Mouse (Mus musculus) heart, embryonic 13.5 days (tissue): ENCODE data around the gene Kncn. TPM values are rescaled to one million over a fixed set of nuclear protein-coding genes. Genes with fewer than 3 reads are reported as not detected.

Source experiments
- ATAC-seq: fragments of 200-750 bp; cut with Nextera tagmentation; 2 replicates; pipeline ENCODE4 v1.8.0; 2017; ENCODE audit warnings: moderate TSS enrichment; ENCODE audit not compliant: insufficient number of reproducible peaks, low FRiP score, low TSS enrichment; ENCODE audit errors: extremely low read depth
- H3K27ac ChIP-seq: fragments of 300-500 bp; sonication (generic); replicated peaks from 2 replicates; pipeline ENCODE4 v1.5.1; 2015; ENCODE audit warnings: moderate library complexity, mild to moderate bottlenecking, inconsistent platforms
- H3K27me3 ChIP-seq: fragments of 300-500 bp; sonication (generic); replicated peaks from 2 replicates; pipeline ENCODE4 v1.6.1; 2015; ENCODE audit warnings: mild to moderate bottlenecking, inconsistent platforms
- H3K36me3 ChIP-seq: fragments of 300-500 bp; sonication (generic); 2 replicates; pipeline ENCODE4 v1.6.1; 2015; ENCODE audit warnings: mild to moderate bottlenecking, inconsistent platforms
- H3K4me1 ChIP-seq: fragments of 300-500 bp; sonication (generic); 2 replicates; pipeline ENCODE4 v1.6.1; 2015; ENCODE audit warnings: inconsistent platforms
- H3K4me2 ChIP-seq: fragments of 300-500 bp; sonication (generic); 2 replicates; pipeline ENCODE4 v1.6.1; 2015; ENCODE audit warnings: inconsistent platforms, mild to moderate bottlenecking, moderate library complexity
- H3K4me3 ChIP-seq: fragments of 300-500 bp; sonication (generic); 2 replicates; pipeline ENCODE4 v1.5.1; 2015; ENCODE audit warnings: moderate library complexity, mild to moderate bottlenecking, inconsistent platforms
- H3K9ac ChIP-seq: fragments of 300-500 bp; sonication (generic); 2 replicates; pipeline ENCODE4 v1.6.1; 2015; ENCODE audit warnings: inconsistent platforms, mild to moderate bottlenecking, moderate library complexity
- H3K9me3 ChIP-seq: fragments of 300-500 bp; sonication (generic); 2 replicates; pipeline ENCODE4 v1.6.1; 2016; ENCODE audit warnings: inconsistent platforms
- WGBS: fragments of 180-500 bp; shearing (Covaris S2); methylation state at CpG from one replicate; pipeline ENCODE4 v1.1.7; 2015; ENCODE audit warnings: mixed read lengths; 5-methylcytosine and 5-hydroxymethylcytosine counted together
- polyA plus RNA-seq: library from polyadenylated mRNA; unstranded; fragments of >200 nt; fragmentation: Nextera tagmentation; extraction: Ambion mirVana; gene quantifications from 2 replicates; pipeline ENCODE4 v1.2.1, GENCODE M21; 2015

Gene Kncn
- polyA plus RNA-seq, 1 experiment from 2014 or later, result not detected

DNA sequence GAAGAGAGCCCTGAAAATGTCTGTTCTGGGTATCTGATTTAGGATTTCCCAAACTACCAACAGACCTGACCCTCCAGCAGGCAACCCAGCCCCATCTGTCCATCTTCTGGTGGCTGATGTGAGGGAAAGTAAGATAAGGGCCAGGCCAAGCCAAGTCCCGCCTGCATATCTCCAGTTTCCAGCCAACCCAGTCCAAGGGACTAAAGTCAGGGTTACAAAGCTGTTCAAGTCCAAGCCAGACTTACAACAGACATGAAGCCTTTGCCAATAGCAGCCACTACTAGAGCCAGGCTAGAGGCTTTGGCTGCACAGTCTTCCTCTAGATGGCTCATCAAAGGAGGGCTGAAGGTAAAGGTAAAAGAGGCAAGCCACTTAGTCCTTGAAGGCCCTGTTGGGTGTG lies 23.8 kb downstream of the Kncn start:
- 0 out of 2 replicates have a peak overlapping the region, but pooled peaks have one; percentile 45 for H3K27ac ChIP-seq
- ATAC-seq, result no peak
- 29% methylated on average over 1 of the region's 1 CpGs for WGBS

DNA sequence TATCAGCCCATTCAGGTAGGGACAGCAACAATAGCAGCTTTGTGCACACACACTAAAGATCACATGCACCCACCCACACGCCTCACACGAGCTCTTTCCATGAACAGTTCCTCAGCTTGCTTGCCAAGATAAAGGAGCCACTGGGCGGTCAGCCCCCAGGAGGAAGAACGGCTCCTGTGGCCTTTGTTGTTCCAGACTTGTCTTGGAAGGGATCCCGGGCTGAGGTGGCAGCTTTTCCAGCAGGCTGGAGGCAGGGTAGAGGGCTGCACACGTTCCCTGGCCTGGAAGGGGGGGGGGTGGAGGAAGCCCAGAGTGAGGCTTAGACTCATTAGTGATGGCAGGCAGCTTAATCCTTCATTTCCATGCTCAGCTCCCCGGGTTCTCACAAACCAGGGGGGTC lies 24.4 kb downstream of the Kncn start:
- Histone ChIP-seq H3K36me3 (no peaks in the 10 kb centered on the region), H3K4me2 (no peak overlapping the region), H3K27me3 (peaks cover 93% of the 10 kb centered on the region), H3K9me3 (no peaks in the 10 kb centered on the region), H3K27ac (0 out of 2 replicates have a peak overlapping the region, but pooled peaks have one; percentile 45), H3K9ac (no peak overlapping the region), H3K4me1 (peaks cover 10% of the 10 kb centered on the region), H3K4me3 (no peak overlapping the region)
- ATAC-seq, result no peak
- WGBS, result 13% methylated on average over 7 of the region's 7 CpGs

More for the DNA sequence above, 23.8 kb downstream of the Kncn start:
- Histone ChIP-seq H3K27me3 (peaks cover 93% of the 10 kb centered on the region), H3K9me3 (no peaks in the 10 kb centered on the region), H3K4me1 (peaks cover 10% of the 10 kb centered on the region), H3K4me2 (no peak overlapping the region), H3K4me3 (no peak overlapping the region), H3K36me3 (no peaks in the 10 kb centered on the region), H3K9ac (no peak overlapping the region)

DNA sequence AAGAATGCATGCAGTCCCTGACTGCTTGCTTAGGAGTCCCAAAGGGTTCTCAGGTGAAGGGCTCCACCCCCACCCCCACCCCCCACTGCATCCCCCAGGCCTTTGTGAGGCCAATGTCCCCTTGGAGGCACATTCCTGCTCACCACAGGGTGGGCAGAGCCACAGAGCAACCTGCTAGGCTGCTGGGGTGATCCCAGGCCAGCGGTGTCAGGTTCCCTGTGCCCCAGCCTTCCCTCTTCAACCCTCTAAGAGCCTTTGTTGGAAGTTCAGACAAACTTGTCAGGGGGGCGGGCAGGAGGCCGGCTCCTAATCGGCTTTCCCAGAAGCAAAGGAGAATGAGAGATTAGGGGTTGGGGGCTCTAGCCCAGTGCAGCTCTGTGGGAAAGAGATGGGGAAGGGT lies 27.4 kb downstream of the Kncn start:
- no peaks in the 10 kb centered on the region for H3K36me3 ChIP-seq
- peaks cover 83% of the 10 kb centered on the region for H3K27me3 ChIP-seq
- H3K27ac ChIP-seq, result no peak overlapping the region
- H3K4me2 ChIP-seq, result no peak overlapping the region
- H3K9ac ChIP-seq, result no peak overlapping the region
- no peak for ATAC-seq
- H3K4me1 ChIP-seq, result peaks cover 10% of the 10 kb centered on the region
- 15% methylated on average over 4 of the region's 4 CpGs for WGBS
- no peak overlapping the region for H3K4me3 ChIP-seq
- no peaks in the 10 kb centered on the region for H3K9me3 ChIP-seq

DNA sequence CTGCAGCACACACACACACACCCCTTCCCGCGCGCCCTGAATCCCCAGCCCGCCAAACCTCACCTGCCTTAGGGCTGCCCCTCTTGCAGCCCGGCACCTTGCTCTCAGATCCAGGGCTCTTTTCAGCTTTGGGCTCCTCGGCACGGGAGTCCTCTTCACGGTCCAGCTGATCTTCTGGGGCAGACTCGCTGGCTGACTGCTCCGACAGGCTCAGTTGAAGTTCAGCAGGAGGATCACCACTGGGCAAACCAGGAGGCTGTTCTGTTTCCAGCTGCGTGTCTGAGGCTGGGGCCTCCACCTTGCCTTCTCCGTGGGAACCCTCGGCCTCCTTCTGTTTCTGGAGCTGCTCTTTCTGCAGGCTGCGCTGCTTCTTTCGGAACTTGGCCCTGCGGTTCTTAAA lies 35.7 kb downstream of the Kncn start:
- Histone ChIP-seq H3K4me3 (no peak overlapping the region), H3K4me2 (no peak overlapping the region), H3K9me3 (no peaks in the 10 kb centered on the region), H3K36me3 (no peaks in the 10 kb centered on the region), H3K27ac (no peak overlapping the region), H3K9ac (no peak overlapping the region), H3K4me1 (no peaks in the 10 kb centered on the region), H3K27me3 (peaks cover 98% of the 10 kb centered on the region)
- 70% methylated on average over 16 of the region's 16 CpGs for WGBS
- no peak for ATAC-seq

DNA sequence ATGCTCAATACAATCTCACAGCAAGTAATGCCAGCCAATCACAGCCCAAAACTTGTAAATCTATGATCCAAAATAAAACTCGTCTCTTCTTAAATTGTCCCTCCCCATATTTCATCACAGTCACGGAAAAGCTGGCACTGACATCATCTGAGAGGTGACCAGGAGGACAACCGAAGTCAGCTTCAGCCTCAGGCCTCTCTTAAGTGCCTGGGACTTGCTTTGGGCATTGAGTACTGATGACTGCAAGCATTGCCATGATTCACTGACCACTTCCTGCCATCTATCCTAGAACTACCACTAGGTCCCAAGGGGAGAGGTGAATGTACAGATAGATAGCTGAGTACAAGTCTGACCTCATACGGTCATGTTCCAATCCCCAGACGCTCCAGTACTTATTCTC lies 38.5 kb downstream of the Kncn start:
- WGBS, result 67% methylated on average over 5 of the region's 5 CpGs
- H3K27me3 ChIP-seq, result peaks cover 94% of the 10 kb centered on the region

DNA sequence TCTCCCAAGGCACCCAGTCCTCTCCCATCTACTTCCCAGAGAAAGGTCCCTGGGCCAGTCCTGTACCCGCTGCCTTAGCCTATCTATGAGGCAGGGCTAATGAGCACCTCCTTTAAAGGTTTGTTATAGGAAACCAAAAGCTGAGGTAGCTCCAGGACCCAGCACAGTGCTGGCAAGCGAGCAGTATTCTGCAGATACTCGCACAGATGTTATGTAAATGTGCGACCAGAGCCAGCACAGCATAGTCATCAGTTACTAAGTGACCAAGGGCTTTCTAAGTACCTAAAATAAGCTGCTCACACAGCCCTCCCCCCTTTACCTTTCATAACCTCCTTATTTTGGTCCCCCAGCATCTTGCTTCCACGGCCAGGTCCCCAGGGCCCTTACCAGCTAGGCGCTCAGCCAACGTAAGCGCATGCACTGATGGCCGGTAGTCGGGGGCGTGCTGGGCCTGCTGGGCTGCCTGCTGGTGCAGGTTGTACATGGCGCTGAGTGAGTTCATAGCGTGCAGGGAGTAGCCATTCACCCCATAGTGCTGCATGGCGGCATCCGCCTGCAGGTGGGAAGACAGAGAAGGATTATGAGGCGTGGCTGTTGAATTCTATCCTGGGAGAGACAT lies 39.2 kb downstream of the Kncn start:
- 62% methylated on average over 16 of the region's 16 CpGs for WGBS
- H3K27ac ChIP-seq, result no peak overlapping the region
- no peaks in the 10 kb centered on the region for H3K36me3 ChIP-seq
- no peaks in the 10 kb centered on the region for H3K9me3 ChIP-seq
- H3K4me2 ChIP-seq, result no peak overlapping the region
- no peak overlapping the region for H3K4me3 ChIP-seq
- no peak for ATAC-seq
- no peaks in the 10 kb centered on the region for H3K4me1 ChIP-seq
- H3K9ac ChIP-seq, result no peak overlapping the region
- H3K27me3 ChIP-seq, result peaks cover 94% of the 10 kb centered on the region

More for the DNA sequence above, 38.5 kb downstream of the Kncn start:
- no peak for ATAC-seq
- H3K4me2 ChIP-seq, result no peak overlapping the region
- no peak overlapping the region for H3K27ac ChIP-seq
- no peaks in the 10 kb centered on the region for H3K36me3 ChIP-seq
- no peak overlapping the region for H3K9ac ChIP-seq
- no peak overlapping the region for H3K4me3 ChIP-seq
- no peaks in the 10 kb centered on the region for H3K9me3 ChIP-seq
- no peaks in the 10 kb centered on the region for H3K4me1 ChIP-seq

DNA sequence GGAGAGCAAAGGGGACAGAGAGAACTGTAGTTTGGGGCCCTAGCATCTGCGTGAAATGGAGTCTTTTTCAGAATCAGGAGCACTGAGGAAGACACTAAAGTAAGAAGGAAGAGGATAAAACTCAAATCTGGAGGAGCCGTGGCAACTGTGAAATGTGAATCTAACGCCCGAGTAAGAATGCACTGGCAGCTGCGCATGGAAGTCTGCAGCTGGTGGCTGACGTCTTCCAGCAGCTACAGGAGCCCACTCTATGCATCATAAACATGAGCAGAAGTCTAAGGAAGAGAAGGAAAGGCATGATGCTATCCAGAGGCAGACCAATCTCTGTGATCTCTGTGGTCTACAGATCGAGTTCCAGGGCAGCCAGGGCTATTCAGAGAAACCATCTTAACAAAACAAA lies 43.4 kb downstream of the Kncn start:
- Histone ChIP-seq H3K9ac (no peak overlapping the region), H3K4me1 (no peaks in the 10 kb centered on the region), H3K4me2 (no peak overlapping the region), H3K9me3 (no peaks in the 10 kb centered on the region), H3K36me3 (no peaks in the 10 kb centered on the region), H3K4me3 (no peak overlapping the region), H3K27me3 (peaks cover 94% of the 10 kb centered on the region), H3K27ac (no peak overlapping the region)
- WGBS, result 46% methylated on average over 7 of the region's 7 CpGs
- no peak for ATAC-seq

DNA sequence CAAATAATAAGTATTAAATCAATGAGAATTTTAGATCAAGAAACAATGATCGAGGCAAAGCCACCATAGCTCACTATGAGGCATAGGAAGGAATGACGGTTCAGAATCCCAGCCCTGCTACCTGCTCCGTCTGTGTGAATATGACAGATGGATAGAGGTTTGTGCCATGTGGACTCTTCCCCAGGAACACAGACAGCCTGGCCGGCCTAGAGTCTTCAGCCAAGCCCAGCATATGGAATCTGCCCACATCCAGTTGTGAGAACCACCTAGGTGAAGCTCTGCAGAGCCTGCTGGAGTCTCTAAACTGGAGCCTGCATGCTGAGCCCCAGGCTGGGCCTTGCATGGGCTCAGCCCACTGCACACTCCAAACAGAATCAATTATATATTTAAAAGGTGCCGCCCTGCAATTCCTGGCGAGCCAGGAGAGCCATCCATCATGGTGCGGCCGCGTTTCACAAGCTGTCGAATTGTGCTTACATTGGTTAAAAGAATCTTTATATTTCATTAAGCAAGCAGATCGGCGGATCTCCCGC lies 47.4 kb downstream of the Kncn start:
- 46% methylated on average over 13 of the region's 13 CpGs for WGBS
- Histone ChIP-seq H3K4me3 (no peak overlapping the region), H3K4me1 (peaks cover 10% of the 10 kb centered on the region), H3K9me3 (no peaks in the 10 kb centered on the region), H3K36me3 (no peaks in the 10 kb centered on the region), H3K9ac (no peak overlapping the region), H3K27ac (no peak overlapping the region), H3K4me2 (no peak overlapping the region), H3K27me3 (peaks cover 100% of the 10 kb centered on the region)
- no peak for ATAC-seq

DNA sequence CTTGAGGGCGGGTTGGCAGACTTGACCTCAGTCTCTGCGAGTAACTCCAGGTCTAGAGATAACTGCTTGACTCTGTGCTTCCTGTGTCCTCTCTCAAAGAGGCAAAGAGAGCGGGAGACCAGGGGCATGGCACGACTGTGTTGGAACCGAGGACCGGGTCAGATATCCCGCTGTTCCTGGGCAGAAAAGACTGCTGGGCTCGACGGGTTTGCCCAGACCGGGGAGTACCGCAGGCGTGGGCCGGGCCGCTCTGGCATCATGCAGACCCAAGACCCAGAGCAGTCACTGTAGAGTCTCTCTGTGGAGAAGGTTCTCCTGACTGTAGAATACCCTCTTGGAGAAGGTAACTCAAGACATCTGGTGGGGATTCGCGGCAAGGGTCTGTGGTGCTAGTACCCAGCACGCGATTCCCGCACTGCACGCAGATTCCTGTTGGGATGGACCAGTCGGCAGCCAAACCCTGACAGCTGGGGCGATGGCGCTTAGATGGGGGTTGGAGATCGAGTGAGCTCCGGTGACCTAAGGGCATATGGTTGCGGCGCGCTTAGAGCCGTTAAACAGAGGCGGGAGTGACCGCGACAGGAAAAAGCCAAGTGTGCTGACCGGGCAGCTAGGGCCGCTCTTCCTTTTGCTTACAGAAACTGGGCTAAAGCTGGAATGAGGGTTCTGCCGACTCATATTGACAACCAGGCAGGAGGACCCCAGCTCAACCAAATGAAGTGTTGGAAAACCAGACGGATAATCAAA lies 51.8 kb downstream of the Kncn start:
- H3K36me3 ChIP-seq, result no peaks in the 10 kb centered on the region
- H3K9ac ChIP-seq, result no peak overlapping the region
- peak overlapping the region; percentile 28 for H3K4me3 ChIP-seq
- peaks cover 100% of the 10 kb centered on the region for H3K27me3 ChIP-seq
- H3K9me3 ChIP-seq, result no peaks in the 10 kb centered on the region
- WGBS, result under 1% methylated on average over 36 of the region's 36 CpGs
- no peak overlapping the region for H3K27ac ChIP-seq
- H3K4me1 ChIP-seq, result peaks cover 29% of the 10 kb centered on the region
- ATAC-seq, result no peak
- peak overlapping the region; percentile 48 for H3K4me2 ChIP-seq

DNA sequence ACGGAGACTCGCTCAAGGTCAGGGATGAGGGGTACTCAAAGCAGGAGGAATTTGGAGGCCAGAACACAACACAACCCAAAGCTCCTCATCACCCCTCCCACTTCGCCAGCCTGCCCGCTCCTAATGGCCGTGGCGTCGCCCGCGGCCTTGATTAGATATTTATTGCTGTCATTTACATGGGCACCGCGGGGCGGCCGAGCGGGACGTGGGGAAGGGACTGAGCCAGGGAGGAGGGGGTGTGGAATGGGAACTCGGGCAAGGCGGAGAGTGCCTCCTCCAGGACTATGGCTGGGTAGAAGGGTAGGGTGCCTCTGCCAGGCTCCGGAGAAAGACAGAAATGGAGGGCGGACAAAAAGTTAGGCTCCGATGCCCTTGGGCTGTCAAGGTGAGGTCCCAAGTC lies 52.4 kb downstream of the Kncn start:
- under 1% methylated on average over 20 of the region's 20 CpGs for WGBS

DNA sequence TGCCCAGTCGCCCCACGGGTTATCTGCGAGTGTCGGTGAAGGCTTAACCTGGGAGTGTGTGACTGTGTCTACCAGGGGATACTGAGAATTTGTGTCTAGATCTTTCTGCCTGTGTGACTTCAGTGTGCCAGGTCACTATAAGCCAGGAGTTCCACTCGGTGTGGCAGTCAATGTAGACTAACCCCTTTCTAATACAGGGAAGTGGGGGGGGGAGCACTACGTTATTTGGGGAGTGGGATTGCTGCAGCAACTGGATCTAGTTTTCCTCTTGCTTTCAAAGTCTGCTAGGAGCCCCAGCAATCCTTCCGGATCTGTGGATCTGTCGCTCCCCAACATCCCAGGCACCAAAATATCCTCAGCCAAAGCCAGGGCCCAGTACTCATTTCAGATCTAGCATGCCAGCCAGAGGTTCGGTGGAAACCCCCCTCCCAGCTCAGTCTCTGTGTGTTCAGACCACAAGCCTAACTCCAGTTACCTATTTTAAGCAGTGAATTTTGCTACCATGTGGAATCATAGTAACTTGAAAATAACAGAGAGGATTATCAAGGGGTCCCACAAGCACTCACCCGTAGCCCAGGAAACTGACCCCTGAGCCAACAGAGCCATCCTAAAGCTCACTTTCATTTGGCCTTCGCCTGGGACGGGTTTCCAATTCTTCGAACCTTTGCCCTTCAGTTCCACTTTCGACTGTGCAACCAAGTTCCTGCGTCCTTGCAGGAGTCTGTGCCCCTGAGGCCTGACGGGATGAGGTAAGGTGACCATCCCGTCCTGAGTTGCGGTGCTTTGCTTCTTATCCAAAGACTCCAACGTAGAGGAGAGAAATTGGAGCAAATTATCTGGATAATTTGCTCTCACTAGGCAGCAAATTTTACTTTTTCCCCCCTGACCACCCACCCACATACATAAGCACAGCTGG lies 53.1 kb downstream of the Kncn start:
- Histone ChIP-seq H3K27me3 (peaks cover 100% of the 10 kb centered on the region), H3K27ac (no peak overlapping the region), H3K36me3 (no peaks in the 10 kb centered on the region), H3K4me1 (peaks cover 29% of the 10 kb centered on the region), H3K4me3 (peak overlapping the region; percentile 28), H3K9me3 (no peaks in the 10 kb centered on the region), H3K9ac (no peak overlapping the region), H3K4me2 (peak overlapping the region; percentile 48; the same call in 1 of the 2 replicates)
- 6% methylated on average over 19 of the region's 19 CpGs for WGBS
- ATAC-seq, result no peak

More for the DNA sequence above, 52.4 kb downstream of the Kncn start:
- Histone ChIP-seq H3K4me3 (peak overlapping the region; percentile 28), H3K9me3 (no peaks in the 10 kb centered on the region), H3K9ac (no peak overlapping the region), H3K27ac (no peak overlapping the region), H3K4me1 (peaks cover 29% of the 10 kb centered on the region), H3K27me3 (peaks cover 100% of the 10 kb centered on the region), H3K4me2 (peak overlapping the region; percentile 48), H3K36me3 (no peaks in the 10 kb centered on the region)
- ATAC-seq, result no peak
